Mouse (Mus musculus): ENCODE results near the gene Per1. TPM values are rescaled to one million over a fixed set of nuclear protein-coding genes. Genes with fewer than 3 reads are reported as not detected.

The Per1 gene
- polyA plus RNA-seq, 1 experiment from 2014 or later: 15.6 TPM

- H3K4me2 ChIP-seq (replicated peaks): peak within 1 kb of the TSS; percentile 93
- H3K27ac ChIP-seq: peak within 1 kb of the TSS; percentile 91
- under 1% methylated on average over 64 of the region's 64 CpGs for WGBS
- peak; percentile 92 for ATAC-seq
- H3K9ac ChIP-seq: peak within 1 kb of the TSS; percentile 81
- H3K36me3 ChIP-seq: no peaks in the 10 kb centered on the region
- H3K4me3 ChIP-seq (replicated peaks): peak within 1 kb of the TSS; percentile 89
- no peaks in the 10 kb centered on the region for H3K9me3 ChIP-seq
- peaks cover 24% of the 10 kb centered on the region for H3K4me1 ChIP-seq (replicated peaks)
- no peaks in the 10 kb centered on the region for H3K27me3 ChIP-seq (replicated peaks)
Observed at GRCm38 (mm10) chr11:69059357-69059974, 35.6 kb upstream of the Per1 start, which contains the start of gene Borcs6. TSS of gene Borcs6 (plus strand) at chr11:69059717.

GRCm38 (mm10) chr11:69059975-69060411 lies 35.0 kb upstream of the Per1 start:
- Histone ChIP-seq H3K4me1 (replicated peaks) (peaks cover 24% of the 10 kb centered on the region), H3K4me3 (replicated peaks) (peak overlapping the region; percentile 89), H3K27ac (peak overlapping the region; percentile 91), H3K9me3 (no peaks in the 10 kb centered on the region), H3K27me3 (replicated peaks) (no peaks in the 10 kb centered on the region), H3K4me2 (replicated peaks) (peak overlapping the region; percentile 93), H3K9ac (peak overlapping the region; percentile 81), H3K36me3 (no peaks in the 10 kb centered on the region)
- peak; percentile 11 for ATAC-seq
- WGBS: under 1% methylated on average over 49 of the region's 49 CpGs

- Histone ChIP-seq H3K4me2 (replicated peaks) (peak overlapping the region; percentile 93), H3K9me3 (no peaks in the 10 kb centered on the region), H3K4me1 (replicated peaks) (peaks cover 24% of the 10 kb centered on the region), H3K27ac (peak overlapping the region; percentile 91), H3K27me3 (replicated peaks) (no peaks in the 10 kb centered on the region), H3K9ac (peak overlapping the region; percentile 81), H3K4me3 (replicated peaks) (peak overlapping the region; percentile 89), H3K36me3 (no peaks in the 10 kb centered on the region)
- 2% methylated on average over 40 of the region's 40 CpGs for WGBS
- no peak for ATAC-seq
Observed at GRCm38 (mm10) chr11:69060448-69061254, 34.4 kb upstream of the Per1 start.

GRCm38 (mm10) chr11:69061255-69061912 lies 33.6 kb upstream of the Per1 start:
- Histone ChIP-seq H3K9me3 (no peaks in the 10 kb centered on the region), H3K4me2 (replicated peaks) (peak overlapping the region; percentile 93), H3K9ac (peak overlapping the region; percentile 81), H3K4me3 (replicated peaks) (peak overlapping the region; percentile 89), H3K36me3 (no peaks in the 10 kb centered on the region), H3K27ac (no peak overlapping the region; the same call in 1 of the 2 replicates), H3K27me3 (replicated peaks) (no peaks in the 10 kb centered on the region), H3K4me1 (replicated peaks) (peaks cover 28% of the 10 kb centered on the region)
- no peak for ATAC-seq
- 16% methylated on average over 17 of the region's 17 CpGs for WGBS

GRCm38 (mm10) chr11:69062194-69062760 lies 32.7 kb upstream of the Per1 start:
- WGBS: under 1% methylated on average over 17 of the region's 17 CpGs
- Histone ChIP-seq H3K27me3 (replicated peaks) (no peaks in the 10 kb centered on the region), H3K4me2 (replicated peaks) (peak overlapping the region; percentile 93), H3K36me3 (no peaks in the 10 kb centered on the region), H3K9me3 (no peaks in the 10 kb centered on the region), H3K27ac (peak overlapping the region; percentile 67), H3K9ac (0 out of 2 replicates have a peak overlapping the region, but pooled peaks have one; percentile 29), H3K4me3 (replicated peaks) (peak overlapping the region; percentile 66), H3K4me1 (replicated peaks) (peaks cover 34% of the 10 kb centered on the region)
- no peak for ATAC-seq

- ATAC-seq: peak; percentile 66
- Histone ChIP-seq H3K36me3 (no peaks in the 10 kb centered on the region), H3K4me2 (replicated peaks) (peak overlapping the region; percentile 55), H3K4me1 (replicated peaks) (peaks cover 39% of the 10 kb centered on the region), H3K9me3 (no peaks in the 10 kb centered on the region), H3K9ac (0 out of 2 replicates have a peak overlapping the region, but pooled peaks have one; percentile 29), H3K27me3 (replicated peaks) (no peaks in the 10 kb centered on the region), H3K4me3 (replicated peaks) (peak overlapping the region; percentile 66), H3K27ac (peak overlapping the region; percentile 67; the same call in 1 of the 2 replicates)
- under 1% methylated on average over 19 of the region's 19 CpGs for WGBS
Observed at GRCm38 (mm10) chr11:69062761-69063224, 32.2 kb upstream of the Per1 start.

GRCm38 (mm10) chr11:69063413-69064201 lies 31.4 kb upstream of the Per1 start:
- WGBS: under 1% methylated on average over 31 of the region's 31 CpGs
- H3K27ac ChIP-seq: 0 out of 2 replicates have a peak overlapping the region, but pooled peaks have one; percentile 66
- peak; percentile 45; the same call in 1 of the 2 replicates for ATAC-seq
- no peaks in the 10 kb centered on the region for H3K27me3 ChIP-seq (replicated peaks)
- H3K9me3 ChIP-seq: no peaks in the 10 kb centered on the region
- H3K4me2 ChIP-seq (replicated peaks): peak overlapping the region; percentile 65
- peaks cover 36% of the 10 kb centered on the region for H3K4me1 ChIP-seq (replicated peaks)
- H3K36me3 ChIP-seq: no peaks in the 10 kb centered on the region
- H3K9ac ChIP-seq: peak overlapping the region; percentile 66
- peak overlapping the region; percentile 66 for H3K4me3 ChIP-seq (replicated peaks)

- H3K9me3 ChIP-seq: no peaks in the 10 kb centered on the region
- H3K4me1 ChIP-seq (replicated peaks): peaks cover 33% of the 10 kb centered on the region
- WGBS: 58% methylated on average over 9 of the region's 9 CpGs
- no peak for ATAC-seq
- peak overlapping the region; percentile 66 for H3K4me3 ChIP-seq (replicated peaks)
- no peaks in the 10 kb centered on the region for H3K27me3 ChIP-seq (replicated peaks)
- H3K9ac ChIP-seq: peak overlapping the region; percentile 66
- H3K27ac ChIP-seq: no peak overlapping the region
- peak overlapping the region; percentile 65 for H3K4me2 ChIP-seq (replicated peaks)
- H3K36me3 ChIP-seq: no peaks in the 10 kb centered on the region
Observed at GRCm38 (mm10) chr11:69064259-69065133, 30.5 kb upstream of the Per1 start.

- WGBS: 65% methylated on average over 3 of the region's 3 CpGs
- H3K27ac ChIP-seq: no peak overlapping the region
- H3K4me2 ChIP-seq (replicated peaks): no peak overlapping the region
- H3K4me1 ChIP-seq (replicated peaks): peaks cover 32% of the 10 kb centered on the region
- H3K36me3 ChIP-seq: no peaks in the 10 kb centered on the region
- no peak overlapping the region for H3K9ac ChIP-seq
- H3K9me3 ChIP-seq: no peaks in the 10 kb centered on the region
- no peak for ATAC-seq
- H3K27me3 ChIP-seq (replicated peaks): no peaks in the 10 kb centered on the region
- H3K4me3 ChIP-seq (replicated peaks): no peak overlapping the region
Observed at GRCm38 (mm10) chr11:69065394-69065925, 29.6 kb upstream of the Per1 start.

GRCm38 (mm10) chr11:69066163-69066861 lies 28.7 kb upstream of the Per1 start:
- H3K27me3 ChIP-seq (replicated peaks): no peaks in the 10 kb centered on the region
- ATAC-seq: no peak
- no peaks in the 10 kb centered on the region for H3K36me3 ChIP-seq
- 3% methylated on average over 29 of the region's 29 CpGs for WGBS
- H3K27ac ChIP-seq: no peak overlapping the region
- H3K9me3 ChIP-seq: no peaks in the 10 kb centered on the region
- peak overlapping the region; percentile 40 for H3K9ac ChIP-seq
- peak overlapping the region; percentile 40 for H3K4me3 ChIP-seq (replicated peaks)
- peaks cover 27% of the 10 kb centered on the region for H3K4me1 ChIP-seq (replicated peaks)
- H3K4me2 ChIP-seq (replicated peaks): peak overlapping the region; percentile 90

All from intestine, embryonic 15.5 days (tissue).